Mouse (Mus musculus): ENCODE measurements around the gene Tex35. TPM values are rescaled to one million over a fixed set of nuclear protein-coding genes. Genes with fewer than 3 reads are reported as not detected.

The Tex35 gene
- not detected in 2 replicates for polyA plus RNA-seq (2015; fragmentation: Nextera tagmentation; extraction: Ambion mirVana)

DNA sequence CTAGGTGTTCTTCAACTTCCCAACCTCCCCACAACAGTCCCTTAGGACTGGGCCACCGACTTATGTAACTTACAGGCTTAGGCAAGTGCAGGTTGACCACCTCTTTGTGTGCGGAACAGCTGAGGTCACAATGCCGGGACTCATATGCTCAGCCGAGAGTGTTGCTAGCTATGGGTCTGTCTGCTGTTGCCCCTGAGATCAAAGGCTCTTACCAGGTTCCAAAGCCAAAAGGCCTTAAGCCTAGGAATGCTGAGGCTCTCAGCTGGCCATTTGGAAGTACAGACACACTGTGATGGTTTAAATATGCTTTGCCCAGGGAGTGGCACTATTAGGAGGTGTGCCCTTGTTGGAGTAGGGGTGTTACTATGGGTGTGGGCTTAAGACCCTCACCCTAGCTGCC is at the start of gene Tex35:
Gene Tex35 (minus strand): TSS at position 101 of the 400 bp plus-strand sequence.
- ATAC-seq, result no peak
- Histone ChIP-seq H3K4me2 (ENCODE audit: low read length) (no peak within 1 kb of the TSS), H3K27ac (ENCODE audit: low read length) (no peak within 1 kb of the TSS), H3K9ac (ENCODE audit: low read depth, low read length) (no peak within 1 kb of the TSS), H3K36me3 (ENCODE audit: control insufficient read depth, insufficient read depth, low read length) (no peaks in the 10 kb centered on the region), H3K4me3 (ENCODE audit: low read depth, low read length) (no peak within 1 kb of the TSS), H3K9me3 (replicated peaks; ENCODE audit: control insufficient read depth, low read length, poor library complexity, severe bottlenecking) (no peaks in the 10 kb centered on the region), H3K27me3 (ENCODE audit: control insufficient read depth, insufficient read depth, low read depth, low read length) (no peaks in the 10 kb centered on the region), H3K4me1 (ENCODE audit: control insufficient read depth, insufficient read depth, low read length) (no peaks in the 10 kb centered on the region)
- WGBS, result 89% methylated on average over 4 of the region's 4 CpGs

GRCm38 (mm10) chr1:157153781-157154180 is 45.3 kb upstream of the Tex35 start:
- no peak overlapping the region for H3K27ac ChIP-seq (ENCODE audit: low read length)
- H3K9ac ChIP-seq (ENCODE audit: low read depth, low read length), result no peak overlapping the region
- ATAC-seq, result no peak

GRCm38 (mm10) chr1:157150107-157150506 is 41.6 kb upstream of the Tex35 start:
- WGBS, result 88% methylated on average over 1 of the region's 1 CpGs

More at GRCm38 (mm10) chr1:157153781-157154180, 45.3 kb upstream of the Tex35 start:
- H3K9me3 ChIP-seq (replicated peaks; ENCODE audit: control insufficient read depth, low read length, poor library complexity, severe bottlenecking), result no peaks in the 10 kb centered on the region
- H3K4me2 ChIP-seq (ENCODE audit: low read length), result no peak overlapping the region
- H3K27me3 ChIP-seq (ENCODE audit: control insufficient read depth, insufficient read depth, low read depth, low read length), result no peaks in the 10 kb centered on the region
- no peak overlapping the region for H3K4me3 ChIP-seq (ENCODE audit: low read depth, low read length)
- H3K4me1 ChIP-seq (ENCODE audit: control insufficient read depth, insufficient read depth, low read length), result no peaks in the 10 kb centered on the region
- H3K36me3 ChIP-seq (ENCODE audit: control insufficient read depth, insufficient read depth, low read length), result peaks cover 9% of the 10 kb centered on the region

DNA sequence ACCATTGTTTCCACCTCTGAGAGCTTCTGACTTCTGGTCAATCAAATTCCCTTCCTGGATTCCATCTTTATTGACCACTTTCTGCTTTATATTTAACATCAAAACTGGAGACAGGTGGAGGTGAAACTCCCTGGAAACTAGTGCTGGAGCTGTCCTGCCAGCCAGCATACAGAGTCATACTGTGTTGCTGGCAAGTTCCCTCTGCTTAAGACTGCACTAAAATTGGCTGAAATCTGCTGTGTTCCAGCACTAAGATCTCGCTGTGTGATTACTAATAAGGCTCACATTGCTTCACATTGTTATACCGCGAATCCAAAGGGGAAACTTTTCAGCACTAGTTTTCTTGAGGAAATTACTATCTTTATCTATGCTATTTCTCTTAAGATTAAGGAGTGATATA is 36.1 kb upstream of the Tex35 start:
- Histone ChIP-seq H3K4me2 (ENCODE audit: low read length) (no peak overlapping the region), H3K27me3 (ENCODE audit: control insufficient read depth, insufficient read depth, low read depth, low read length) (no peaks in the 10 kb centered on the region), H3K4me3 (ENCODE audit: low read depth, low read length) (no peak overlapping the region), H3K4me1 (ENCODE audit: control insufficient read depth, insufficient read depth, low read length) (no peaks in the 10 kb centered on the region), H3K9me3 (replicated peaks; ENCODE audit: control insufficient read depth, low read length, poor library complexity, severe bottlenecking) (no peaks in the 10 kb centered on the region), H3K27ac (ENCODE audit: low read length) (no peak overlapping the region), H3K36me3 (ENCODE audit: control insufficient read depth, insufficient read depth, low read length) (peaks cover 18% of the 10 kb centered on the region), H3K9ac (ENCODE audit: low read depth, low read length) (no peak overlapping the region)
- no peak for ATAC-seq
- WGBS, result 94% methylated on average over 3 of the region's 3 CpGs

More at GRCm38 (mm10) chr1:157150107-157150506, 41.6 kb upstream of the Tex35 start:
- Histone ChIP-seq H3K36me3 (ENCODE audit: control insufficient read depth, insufficient read depth, low read length) (peaks cover 13% of the 10 kb centered on the region; the same call in 1 of the 2 replicates), H3K27me3 (ENCODE audit: control insufficient read depth, insufficient read depth, low read depth, low read length) (no peaks in the 10 kb centered on the region), H3K4me2 (ENCODE audit: low read length) (no peak overlapping the region), H3K9ac (ENCODE audit: low read depth, low read length) (no peak overlapping the region), H3K4me3 (ENCODE audit: low read depth, low read length) (no peak overlapping the region), H3K27ac (ENCODE audit: low read length) (no peak overlapping the region), H3K4me1 (ENCODE audit: control insufficient read depth, insufficient read depth, low read length) (no peaks in the 10 kb centered on the region), H3K9me3 (replicated peaks; ENCODE audit: control insufficient read depth, low read length, poor library complexity, severe bottlenecking) (no peaks in the 10 kb centered on the region)
- ATAC-seq, result no peak

- H3K9me3 ChIP-seq (replicated peaks; ENCODE audit: control insufficient read depth, low read length, poor library complexity, severe bottlenecking), result no peaks in the 10 kb centered on the region
- no peak for ATAC-seq
- peaks cover 19% of the 10 kb centered on the region for H3K36me3 ChIP-seq (ENCODE audit: control insufficient read depth, insufficient read depth, low read length)
- no peak overlapping the region for H3K4me2 ChIP-seq (ENCODE audit: low read length)
- no peak overlapping the region for H3K27ac ChIP-seq (ENCODE audit: low read length)
- no peaks in the 10 kb centered on the region for H3K4me1 ChIP-seq (ENCODE audit: control insufficient read depth, insufficient read depth, low read length)
- no peak overlapping the region for H3K4me3 ChIP-seq (ENCODE audit: low read depth, low read length)
- no peaks in the 10 kb centered on the region for H3K27me3 ChIP-seq (ENCODE audit: control insufficient read depth, insufficient read depth, low read depth, low read length)
- H3K9ac ChIP-seq (ENCODE audit: low read depth, low read length), result no peak overlapping the region
- WGBS, result 65% methylated on average over 7 of the region's 7 CpGs
Measured at GRCm38 (mm10) chr1:157143326-157143932, 34.9 kb upstream of the Tex35 start.

GRCm38 (mm10) chr1:157141014-157141413 is 32.5 kb upstream of the Tex35 start:
- WGBS, result 88% methylated on average over 3 of the region's 3 CpGs
- no peaks in the 10 kb centered on the region for H3K27me3 ChIP-seq (ENCODE audit: control insufficient read depth, insufficient read depth, low read depth, low read length)
- no peak overlapping the region for H3K9ac ChIP-seq (ENCODE audit: low read depth, low read length)
- H3K36me3 ChIP-seq (ENCODE audit: control insufficient read depth, insufficient read depth, low read length), result peaks cover 10% of the 10 kb centered on the region
- H3K27ac ChIP-seq (ENCODE audit: low read length), result no peak overlapping the region
- no peaks in the 10 kb centered on the region for H3K9me3 ChIP-seq (replicated peaks; ENCODE audit: control insufficient read depth, low read length, poor library complexity, severe bottlenecking)
- H3K4me2 ChIP-seq (ENCODE audit: low read length), result no peak overlapping the region
- no peak for ATAC-seq
- no peaks in the 10 kb centered on the region for H3K4me1 ChIP-seq (ENCODE audit: control insufficient read depth, insufficient read depth, low read length)
- H3K4me3 ChIP-seq (ENCODE audit: low read depth, low read length), result no peak overlapping the region

GRCm38 (mm10) chr1:157137854-157138241 is 29.4 kb upstream of the Tex35 start:
- 95% methylated on average over 1 of the region's 1 CpGs for WGBS

GRCm38 (mm10) chr1:157137132-157137853 is 28.8 kb upstream of the Tex35 start:
- no peaks in the 10 kb centered on the region for H3K4me1 ChIP-seq (ENCODE audit: control insufficient read depth, insufficient read depth, low read length)
- no peak overlapping the region for H3K4me3 ChIP-seq (ENCODE audit: low read depth, low read length)
- H3K9ac ChIP-seq (ENCODE audit: low read depth, low read length), result no peak overlapping the region
- H3K27ac ChIP-seq (ENCODE audit: low read length), result no peak overlapping the region
- WGBS, result 74% methylated on average over 9 of the region's 9 CpGs
- no peak for ATAC-seq
- H3K9me3 ChIP-seq (replicated peaks; ENCODE audit: control insufficient read depth, low read length, poor library complexity, severe bottlenecking), result no peaks in the 10 kb centered on the region
- no peaks in the 10 kb centered on the region for H3K27me3 ChIP-seq (ENCODE audit: control insufficient read depth, insufficient read depth, low read depth, low read length)
- H3K36me3 ChIP-seq (ENCODE audit: control insufficient read depth, insufficient read depth, low read length), result peaks cover 8% of the 10 kb centered on the region; the same call in 1 of the 2 replicates
- H3K4me2 ChIP-seq (ENCODE audit: low read length), result no peak overlapping the region

More at GRCm38 (mm10) chr1:157137854-157138241, 29.4 kb upstream of the Tex35 start:
- no peaks in the 10 kb centered on the region for H3K27me3 ChIP-seq (ENCODE audit: control insufficient read depth, insufficient read depth, low read depth, low read length)
- no peaks in the 10 kb centered on the region for H3K9me3 ChIP-seq (replicated peaks; ENCODE audit: control insufficient read depth, low read length, poor library complexity, severe bottlenecking)
- no peak overlapping the region for H3K27ac ChIP-seq (ENCODE audit: low read length)
- peaks cover 8% of the 10 kb centered on the region; the same call in 1 of the 2 replicates for H3K36me3 ChIP-seq (ENCODE audit: control insufficient read depth, insufficient read depth, low read length)
- H3K4me3 ChIP-seq (ENCODE audit: low read depth, low read length), result no peak overlapping the region
- H3K4me1 ChIP-seq (ENCODE audit: control insufficient read depth, insufficient read depth, low read length), result no peaks in the 10 kb centered on the region
- H3K9ac ChIP-seq (ENCODE audit: low read depth, low read length), result no peak overlapping the region
- no peak for ATAC-seq
- no peak overlapping the region for H3K4me2 ChIP-seq (ENCODE audit: low read length)

GRCm38 (mm10) chr1:157128219-157128618 is 19.7 kb upstream of the Tex35 start:
- H3K4me3 ChIP-seq (ENCODE audit: low read depth, low read length), result no peak overlapping the region
- no peaks in the 10 kb centered on the region for H3K9me3 ChIP-seq (replicated peaks; ENCODE audit: control insufficient read depth, low read length, poor library complexity, severe bottlenecking)
- H3K36me3 ChIP-seq (ENCODE audit: control insufficient read depth, insufficient read depth, low read length), result no peaks in the 10 kb centered on the region
- ATAC-seq, result no peak
- no peak overlapping the region for H3K27ac ChIP-seq (ENCODE audit: low read length)
- H3K4me2 ChIP-seq (ENCODE audit: low read length), result no peak overlapping the region
- H3K27me3 ChIP-seq (ENCODE audit: control insufficient read depth, insufficient read depth, low read depth, low read length), result no peaks in the 10 kb centered on the region
- H3K4me1 ChIP-seq (ENCODE audit: control insufficient read depth, insufficient read depth, low read length), result no peaks in the 10 kb centered on the region
- no peak overlapping the region for H3K9ac ChIP-seq (ENCODE audit: low read depth, low read length)
- WGBS, result 97% methylated on average over 2 of the region's 2 CpGs
